Mouse (Mus musculus) layer of hippocampus, adult 8-10 months (tissue): Measurements from ENCODE around the gene 9130019O22Rik. TPM values are rescaled to one million over a fixed set of nuclear protein-coding genes. Genes with fewer than 3 reads are reported as not detected.
"Not testable (repeated sequence)": the region's sequence is repeated elsewhere in the genome, so short reads cannot be mapped to it uniquely, and the experiment has no call there.

Experiments used
- DNase-seq, 2 experiments: peaks; one replicate each; pipeline ENCODE4 v3.0.0; 2022; ENCODE audit warnings: low spot score in 2 of 2
- total RNA-seq, 4 experiments: library from RNA; stranded (reverse); gene quantifications; 2 replicates each; pipeline ENCODE4 v1.2.4; 2022

9130019O22Rik gene
- total RNA-seq, 4 experiments from 2014 or later = 4.0 to 4.6 (median 4.3) TPM

GRCm38 (mm10) chr7:127378310-127378921 lies 8.6 kb downstream of the 9130019O22Rik start:
- no peak for DNase-seq

GRCm38 (mm10) chr7:127375271-127376245 lies 11.4 kb downstream of the 9130019O22Rik start, which contains the start of gene Zfp747:
Gene Zfp747, minus strand, starts transcription at chr7:127376050.
- peak; percentile 92 to 95 for DNase-seq

- DNase-seq = not testable (repeated sequence)
Measured at GRCm38 (mm10) chr7:127371870-127372269, 15.1 kb downstream of the 9130019O22Rik start.

GRCm38 (mm10) chr7:127371213-127371612 lies 15.8 kb downstream of the 9130019O22Rik start:
- no peak for DNase-seq

GRCm38 (mm10) chr7:127366249-127366648 lies 20.7 kb downstream of the 9130019O22Rik start:
- DNase-seq = no peak

GRCm38 (mm10) chr7:127364166-127364565 lies 22.8 kb downstream of the 9130019O22Rik start:
- no peak for DNase-seq

GRCm38 (mm10) chr7:127363475-127363921 lies 23.5 kb downstream of the 9130019O22Rik start:
- DNase-seq = no peak

- DNase-seq = not testable (repeated sequence)
Measured at GRCm38 (mm10) chr7:127362418-127362817, 24.5 kb downstream of the 9130019O22Rik start.

- DNase-seq = no peak
Measured at GRCm38 (mm10) chr7:127361449-127361848, 25.5 kb downstream of the 9130019O22Rik start.

GRCm38 (mm10) chr7:127360265-127360664 lies 26.7 kb downstream of the 9130019O22Rik start:
- no peak for DNase-seq

- DNase-seq = no peak
Measured at GRCm38 (mm10) chr7:127358472-127358871, 28.5 kb downstream of the 9130019O22Rik start.

GRCm38 (mm10) chr7:127357871-127358270 lies 29.1 kb downstream of the 9130019O22Rik start:
- no peak for DNase-seq

- no peak for DNase-seq
Measured at GRCm38 (mm10) chr7:127355796-127356195, 31.2 kb downstream of the 9130019O22Rik start.

- DNase-seq = no peak
Measured at GRCm38 (mm10) chr7:127351230-127352004, 35.5 kb downstream of the 9130019O22Rik start.

- DNase-seq = no peak
Measured at GRCm38 (mm10) chr7:127346676-127347075, 40.3 kb downstream of the 9130019O22Rik start.

- DNase-seq = peak; percentile 79 to 82
Measured at GRCm38 (mm10) chr7:127345512-127346325, 41.2 kb downstream of the 9130019O22Rik start, which contains the start of gene Zfp768. Gene Zfp768, minus strand, starts transcription at chr7:127345589.

- no peak for DNase-seq
Measured at GRCm38 (mm10) chr7:127345092-127345491, 41.9 kb downstream of the 9130019O22Rik start.

- no peak for DNase-seq
Measured at GRCm38 (mm10) chr7:127344371-127344770, 42.6 kb downstream of the 9130019O22Rik start.

- no peak for DNase-seq
Measured at GRCm38 (mm10) chr7:127343351-127344019, 43.5 kb downstream of the 9130019O22Rik start.

- no peak for DNase-seq
Measured at GRCm38 (mm10) chr7:127342888-127343287, 44.1 kb downstream of the 9130019O22Rik start.
